Mouse (Mus musculus) kidney, adult 2 months (tissue): Measurements from ENCODE around the gene Tub.

ENCODE experiments used
- CTCF ChIP-seq: fragments of 200-500 bp; conservative IDR thresholded peaks from 2 replicates; pipeline ENCODE4 v1.5.1; 2011; ENCODE audit warnings: low read depth, mild to moderate bottlenecking, control low read depth, low read length, moderate library complexity, mixed read lengths; ENCODE audit not compliant: insufficient read depth, insufficient read length
- POLR2A ChIP-seq: fragments of 200-500 bp; IDR thresholded peaks from one replicate; pipeline ENCODE4 v1.6.1; 2011; ENCODE audit warnings: low read depth, low read length, control low read depth

DNA sequence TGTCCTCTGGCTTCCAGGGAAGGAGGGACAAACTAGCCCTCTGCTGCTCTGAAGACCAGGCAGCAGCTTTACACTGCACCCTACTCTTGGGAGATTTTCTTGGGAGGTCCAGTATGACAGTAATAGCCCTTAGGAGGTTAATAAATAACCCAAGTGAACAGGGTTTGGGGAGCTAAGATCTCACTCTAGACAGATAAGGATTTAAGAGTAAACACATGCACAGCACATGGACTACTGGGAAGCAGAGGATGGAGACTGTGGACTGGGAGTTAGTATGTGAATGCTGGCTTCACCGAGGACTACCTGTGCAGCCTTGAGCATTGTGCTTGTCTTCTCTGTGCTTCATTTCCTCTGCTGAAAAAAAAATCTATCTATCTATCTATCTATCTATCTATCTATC is 59.1 kb downstream of the Tub start:
- TF ChIP-seq CTCF (no peak), POLR2A (no peak)
